Mouse (Mus musculus): ENCODE results near the gene Sema5a. TPM values are rescaled to one million over a fixed set of nuclear protein-coding genes. Genes with fewer than 3 reads are reported as not detected.

Gene Sema5a
- polyA plus RNA-seq, 1 experiment from 2014 or later: 0.59 TPM

DNA sequence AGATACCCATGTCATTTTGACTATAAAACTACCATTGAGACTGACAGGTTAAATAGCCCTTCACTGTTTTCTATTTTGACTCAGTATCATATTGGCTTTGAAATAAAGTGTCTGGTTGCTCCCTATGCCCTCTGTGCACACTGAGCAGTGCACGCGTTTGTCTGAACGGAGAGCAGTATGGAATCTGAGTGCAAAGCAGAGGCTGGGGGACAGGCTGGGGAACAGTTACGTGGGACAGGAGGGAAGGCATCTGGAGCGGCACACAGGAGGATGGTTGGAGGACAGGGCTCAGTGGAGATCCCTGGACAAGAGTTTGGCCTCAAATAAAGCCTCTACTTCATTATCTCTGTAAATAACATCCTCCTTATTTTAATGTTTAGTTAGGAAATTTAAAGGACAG lies 30.4 kb downstream of the Sema5a start:
- Histone ChIP-seq H3K27me3 (no peaks in the 10 kb centered on the region), H3K4me3 (replicated peaks) (no peak overlapping the region), H3K27ac (replicated peaks) (no peak overlapping the region), H3K4me1 (replicated peaks) (no peaks in the 10 kb centered on the region), H3K9me3 (replicated peaks) (no peaks in the 10 kb centered on the region), H3K36me3 (replicated peaks) (no peaks in the 10 kb centered on the region), H3K9ac (no peak overlapping the region), H3K4me2 (no peak overlapping the region)
- no peak for ATAC-seq (ENCODE audit: insufficient read depth)
- WGBS (ENCODE audit: insufficient replicate concordance): 75% methylated on average over 5 of the region's 5 CpGs

DNA sequence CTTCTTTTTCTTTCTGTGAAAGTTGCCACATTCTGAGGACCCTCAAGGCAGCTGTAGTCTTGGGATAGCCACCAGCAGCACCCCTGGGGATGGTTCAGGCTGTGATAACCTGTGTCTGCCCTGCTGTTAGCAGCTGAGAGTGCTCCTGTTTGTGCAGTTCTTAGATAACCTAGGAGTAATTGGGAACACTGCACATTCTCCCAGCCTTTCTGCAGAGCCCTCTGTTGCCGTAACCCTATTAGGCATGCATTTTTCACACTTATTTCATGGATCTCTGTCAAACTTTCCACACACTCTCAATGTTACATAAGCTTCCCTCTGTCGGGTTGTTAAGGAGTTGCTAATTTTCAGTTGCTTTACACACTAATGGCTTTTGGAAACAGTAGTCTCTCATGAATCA lies 34.0 kb downstream of the Sema5a start:
- Histone ChIP-seq H3K4me1 (replicated peaks) (no peaks in the 10 kb centered on the region), H3K9me3 (replicated peaks) (no peaks in the 10 kb centered on the region), H3K4me2 (no peak overlapping the region), H3K4me3 (replicated peaks) (no peak overlapping the region), H3K27ac (replicated peaks) (no peak overlapping the region), H3K9ac (no peak overlapping the region), H3K36me3 (replicated peaks) (no peaks in the 10 kb centered on the region), H3K27me3 (no peaks in the 10 kb centered on the region)
- ATAC-seq (ENCODE audit: insufficient read depth): no peak
- WGBS (ENCODE audit: insufficient replicate concordance): 53% methylated on average over 2 of the region's 2 CpGs

DNA sequence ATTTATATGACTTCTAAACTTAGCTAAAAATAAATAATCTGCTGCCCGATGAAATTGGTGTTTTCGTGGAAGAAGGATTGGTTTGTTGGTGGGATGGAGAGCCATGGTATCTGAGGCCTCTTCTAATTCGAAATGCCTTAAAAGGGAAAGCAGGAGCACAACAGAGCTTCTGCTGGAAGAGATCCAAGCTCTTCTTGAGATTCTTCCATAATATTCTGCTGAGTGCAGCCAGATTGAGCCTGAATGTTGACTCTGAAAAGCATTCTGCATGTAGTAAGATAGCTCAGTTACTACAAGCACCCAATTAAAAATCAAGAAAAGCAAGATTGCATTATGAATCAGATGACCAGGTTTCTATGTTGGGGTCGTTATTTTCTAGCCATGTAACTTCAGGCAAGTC lies 36.8 kb downstream of the Sema5a start:
- WGBS (ENCODE audit: insufficient replicate concordance): 52% methylated on average over 4 of the region's 4 CpGs
- Histone ChIP-seq H3K9ac (no peak overlapping the region), H3K9me3 (replicated peaks) (no peaks in the 10 kb centered on the region), H3K36me3 (replicated peaks) (no peaks in the 10 kb centered on the region), H3K27ac (replicated peaks) (no peak overlapping the region), H3K4me1 (replicated peaks) (no peaks in the 10 kb centered on the region), H3K4me2 (no peak overlapping the region), H3K27me3 (no peaks in the 10 kb centered on the region), H3K4me3 (replicated peaks) (no peak overlapping the region)
- no peak for ATAC-seq (ENCODE audit: insufficient read depth)

DNA sequence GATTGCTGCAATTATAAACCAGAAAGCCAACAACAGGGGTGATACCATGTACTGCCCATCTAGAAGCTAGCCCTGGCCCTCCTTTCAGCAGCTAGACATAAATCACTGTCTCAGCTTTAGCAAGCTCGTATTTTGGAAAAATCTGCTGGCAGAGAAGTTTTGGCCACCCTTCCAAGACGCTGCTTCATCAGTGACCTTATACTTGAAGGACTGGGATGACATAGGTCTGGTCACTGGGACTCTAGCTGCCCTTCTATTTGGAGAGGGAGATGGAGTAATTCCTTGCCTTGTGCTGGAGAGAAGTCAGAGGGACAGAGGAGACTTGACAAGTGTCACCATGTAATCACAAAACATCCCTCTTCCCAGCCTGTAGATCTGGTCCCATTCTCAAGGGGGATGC lies 40.1 kb downstream of the Sema5a start:
- Histone ChIP-seq H3K27me3 (no peaks in the 10 kb centered on the region), H3K27ac (replicated peaks) (no peak overlapping the region), H3K9ac (no peak overlapping the region), H3K4me1 (replicated peaks) (no peaks in the 10 kb centered on the region), H3K4me3 (replicated peaks) (no peak overlapping the region), H3K36me3 (replicated peaks) (no peaks in the 10 kb centered on the region), H3K9me3 (replicated peaks) (no peaks in the 10 kb centered on the region), H3K4me2 (no peak overlapping the region)
- ATAC-seq (ENCODE audit: insufficient read depth): no peak
- WGBS (ENCODE audit: insufficient replicate concordance): 44% methylated on average over 2 of the region's 2 CpGs

DNA sequence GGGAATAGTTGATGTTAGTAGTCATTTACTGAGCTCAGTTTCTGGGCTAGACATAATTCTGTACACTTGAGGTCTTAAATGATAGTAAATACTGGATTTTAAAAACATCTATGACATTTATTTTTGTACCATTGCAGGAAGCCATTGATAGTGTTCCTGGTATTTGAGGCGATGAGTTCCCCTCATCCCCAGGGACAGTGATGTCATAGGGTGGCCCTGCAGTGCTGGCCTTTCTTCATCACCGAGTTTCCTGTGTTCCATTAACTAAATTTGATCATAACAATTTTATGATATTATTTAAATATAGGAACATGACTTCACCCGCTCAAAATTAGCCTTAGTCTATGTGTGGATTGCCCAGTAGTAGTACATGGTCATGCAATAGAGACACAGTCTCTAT lies 41.7 kb downstream of the Sema5a start:
- H3K4me3 ChIP-seq (replicated peaks): no peak overlapping the region
- H3K4me2 ChIP-seq: no peak overlapping the region
- H3K9ac ChIP-seq: no peak overlapping the region
- H3K27ac ChIP-seq (replicated peaks): no peak overlapping the region
- no peak for ATAC-seq (ENCODE audit: insufficient read depth)
- WGBS (ENCODE audit: insufficient replicate concordance): 53% methylated on average over 3 of the region's 3 CpGs
- H3K36me3 ChIP-seq (replicated peaks): no peaks in the 10 kb centered on the region
- no peaks in the 10 kb centered on the region for H3K9me3 ChIP-seq (replicated peaks)
- H3K27me3 ChIP-seq: no peaks in the 10 kb centered on the region
- no peaks in the 10 kb centered on the region for H3K4me1 ChIP-seq (replicated peaks)

DNA sequence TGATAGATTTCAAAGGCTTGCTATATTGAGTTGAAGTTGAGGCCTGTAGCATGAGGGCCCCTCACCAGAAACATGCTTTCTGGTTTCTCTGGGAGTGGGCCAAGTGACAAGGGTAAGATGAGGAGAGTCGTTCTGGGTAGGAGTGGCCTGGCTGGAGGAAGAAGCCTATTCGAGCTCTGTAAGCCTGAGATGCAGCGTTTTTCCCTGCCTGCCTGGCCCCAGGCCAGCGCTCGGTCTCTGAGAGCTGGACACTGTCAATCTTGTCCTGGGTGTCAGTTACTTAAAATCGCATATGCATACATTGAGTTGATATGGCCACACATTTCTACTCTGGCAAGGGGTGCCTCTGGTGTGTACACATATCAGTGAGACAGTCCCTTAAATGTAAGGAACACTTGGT lies 43.9 kb downstream of the Sema5a start:
- no peaks in the 10 kb centered on the region for H3K36me3 ChIP-seq (replicated peaks)
- no peak overlapping the region for H3K4me3 ChIP-seq (replicated peaks)
- 43% methylated on average over 6 of the region's 6 CpGs for WGBS (ENCODE audit: insufficient replicate concordance)
- no peak overlapping the region for H3K9ac ChIP-seq
- H3K27ac ChIP-seq (replicated peaks): no peak overlapping the region
- no peak for ATAC-seq (ENCODE audit: insufficient read depth)
- H3K9me3 ChIP-seq (replicated peaks): no peaks in the 10 kb centered on the region
- H3K27me3 ChIP-seq: no peaks in the 10 kb centered on the region
- no peak overlapping the region for H3K4me2 ChIP-seq
- no peaks in the 10 kb centered on the region for H3K4me1 ChIP-seq (replicated peaks)

DNA sequence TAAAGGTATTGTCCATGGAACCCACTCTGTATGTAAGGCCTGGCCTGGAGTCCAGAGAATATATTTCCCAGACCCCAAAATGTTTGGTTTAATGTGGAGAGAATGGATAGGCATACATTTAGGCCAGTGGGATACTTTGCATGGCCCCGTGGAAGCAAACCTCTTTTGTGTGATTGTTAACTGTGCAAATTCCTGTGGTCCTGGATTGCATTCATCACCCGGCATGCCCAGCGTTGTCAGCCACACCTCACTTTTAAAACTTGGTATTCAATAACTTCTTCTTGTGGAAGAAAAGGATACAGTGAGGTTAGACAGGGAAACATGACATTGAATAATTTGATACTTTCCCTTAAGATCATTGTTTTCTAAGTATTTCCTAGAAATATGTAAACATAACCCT lies 46.4 kb downstream of the Sema5a start:
- Histone ChIP-seq H3K9me3 (replicated peaks) (no peaks in the 10 kb centered on the region), H3K36me3 (replicated peaks) (no peaks in the 10 kb centered on the region), H3K4me2 (no peak overlapping the region), H3K4me1 (replicated peaks) (no peaks in the 10 kb centered on the region), H3K27ac (replicated peaks) (no peak overlapping the region), H3K27me3 (no peaks in the 10 kb centered on the region), H3K4me3 (replicated peaks) (no peak overlapping the region), H3K9ac (no peak overlapping the region)
- ATAC-seq (ENCODE audit: insufficient read depth): no peak
- WGBS (ENCODE audit: insufficient replicate concordance): 52% methylated on average over 3 of the region's 3 CpGs

DNA sequence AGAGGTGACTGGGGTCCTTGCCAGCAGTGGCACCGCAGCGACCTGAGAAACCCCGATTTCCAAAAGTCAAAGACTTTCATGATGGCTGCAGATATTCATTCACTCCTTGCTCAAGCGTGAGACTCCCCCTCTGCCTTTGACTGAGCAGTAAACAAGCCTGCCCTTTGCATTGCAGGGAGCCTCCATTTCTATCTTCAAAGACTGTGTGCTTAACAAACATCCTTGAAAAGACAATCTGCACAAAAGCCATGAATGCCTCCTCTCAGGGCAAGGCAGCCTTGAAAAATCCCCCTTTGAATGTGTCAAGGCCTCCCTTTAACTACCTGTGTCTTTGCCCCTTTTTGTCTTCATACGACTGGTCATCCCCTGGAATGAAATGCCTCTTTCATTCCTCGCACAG lies 51.9 kb downstream of the Sema5a start:
- Histone ChIP-seq H3K27ac (replicated peaks) (no peak overlapping the region), H3K4me1 (replicated peaks) (no peaks in the 10 kb centered on the region), H3K36me3 (replicated peaks) (no peaks in the 10 kb centered on the region), H3K4me2 (no peak overlapping the region), H3K9ac (no peak overlapping the region), H3K27me3 (no peaks in the 10 kb centered on the region), H3K4me3 (replicated peaks) (no peak overlapping the region), H3K9me3 (replicated peaks) (no peaks in the 10 kb centered on the region)
- ATAC-seq (ENCODE audit: insufficient read depth): no peak
- 69% methylated on average over 6 of the region's 6 CpGs for WGBS (ENCODE audit: insufficient replicate concordance)

DNA sequence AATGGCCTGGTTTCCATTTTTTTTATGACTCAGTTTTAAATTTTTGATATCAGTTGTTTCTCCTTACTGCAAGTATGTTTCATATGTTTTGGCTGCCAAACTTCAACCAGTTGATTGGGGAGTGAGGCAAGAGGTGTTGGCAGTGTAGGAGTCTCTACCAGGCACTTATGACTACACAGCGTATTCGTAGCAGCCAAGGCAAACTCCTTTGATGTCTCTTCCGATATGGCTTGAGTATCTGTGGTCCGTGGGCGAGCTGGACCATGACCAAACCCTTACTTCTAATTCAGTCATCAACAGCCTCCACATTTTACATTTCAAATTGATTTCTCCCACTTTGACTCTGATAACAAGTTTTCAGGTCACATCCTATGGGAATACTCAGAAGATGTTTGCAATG lies 52.7 kb downstream of the Sema5a start:
- H3K36me3 ChIP-seq (replicated peaks): no peaks in the 10 kb centered on the region
- H3K9me3 ChIP-seq (replicated peaks): no peaks in the 10 kb centered on the region
- no peak overlapping the region for H3K9ac ChIP-seq
- no peak for ATAC-seq (ENCODE audit: insufficient read depth)
- 63% methylated on average over 5 of the region's 5 CpGs for WGBS (ENCODE audit: insufficient replicate concordance)
- H3K4me1 ChIP-seq (replicated peaks): no peaks in the 10 kb centered on the region
- no peak overlapping the region for H3K4me3 ChIP-seq (replicated peaks)
- no peaks in the 10 kb centered on the region for H3K27me3 ChIP-seq
- no peak overlapping the region for H3K4me2 ChIP-seq
- no peak overlapping the region for H3K27ac ChIP-seq (replicated peaks)

DNA sequence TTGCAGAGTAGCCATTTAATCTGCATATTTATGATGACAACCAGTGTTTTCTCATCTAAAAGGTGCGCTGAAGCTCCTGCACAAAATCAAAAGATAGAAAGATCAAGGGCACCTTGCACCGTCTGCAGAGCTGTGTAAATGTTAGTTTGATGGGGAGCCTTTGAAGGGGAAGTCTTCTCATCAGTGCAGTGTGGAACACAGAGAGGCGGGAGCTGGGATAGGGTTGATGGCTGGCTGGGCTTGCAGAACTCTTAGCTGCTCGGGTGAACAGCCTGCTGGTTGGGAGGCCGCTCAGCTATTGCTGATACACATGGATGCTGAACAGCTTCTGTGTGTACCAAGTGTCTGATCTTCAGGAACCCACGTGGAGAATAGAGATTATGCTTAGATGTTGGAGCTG lies 53.9 kb downstream of the Sema5a start:
- Histone ChIP-seq H3K9ac (no peak overlapping the region), H3K27me3 (no peaks in the 10 kb centered on the region), H3K4me2 (no peak overlapping the region), H3K4me3 (replicated peaks) (no peak overlapping the region), H3K9me3 (replicated peaks) (no peaks in the 10 kb centered on the region), H3K27ac (replicated peaks) (no peak overlapping the region), H3K4me1 (replicated peaks) (no peaks in the 10 kb centered on the region), H3K36me3 (replicated peaks) (no peaks in the 10 kb centered on the region)
- no peak for ATAC-seq (ENCODE audit: insufficient read depth)
- WGBS (ENCODE audit: insufficient replicate concordance): 48% methylated on average over 6 of the region's 6 CpGs

DNA sequence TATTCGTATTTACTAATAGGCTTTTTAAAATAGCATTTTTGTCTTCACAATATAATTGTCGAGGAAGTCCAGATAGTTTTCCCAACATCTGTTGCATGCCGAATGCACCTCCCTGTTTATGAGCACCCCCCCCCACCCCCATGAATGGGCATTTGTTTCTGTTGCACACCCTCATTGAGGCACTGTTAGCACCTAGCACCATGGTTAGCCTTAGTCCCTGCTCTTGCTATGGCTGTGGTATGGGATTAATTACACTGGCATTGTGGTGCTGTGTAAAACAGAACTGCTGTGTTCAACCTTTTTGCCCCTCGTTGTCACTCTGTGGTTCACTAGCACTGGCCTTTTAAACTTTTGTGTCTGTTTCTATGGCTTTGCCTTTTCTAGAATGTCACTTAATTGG lies 56.4 kb downstream of the Sema5a start:
- Histone ChIP-seq H3K4me3 (replicated peaks) (no peak overlapping the region), H3K9me3 (replicated peaks) (no peaks in the 10 kb centered on the region), H3K9ac (no peak overlapping the region), H3K27me3 (no peaks in the 10 kb centered on the region), H3K36me3 (replicated peaks) (no peaks in the 10 kb centered on the region), H3K4me2 (no peak overlapping the region), H3K27ac (replicated peaks) (no peak overlapping the region), H3K4me1 (replicated peaks) (no peaks in the 10 kb centered on the region)
- no peak for ATAC-seq (ENCODE audit: insufficient read depth)
- 62% methylated on average over 4 of the region's 4 CpGs for WGBS (ENCODE audit: insufficient replicate concordance)

DNA sequence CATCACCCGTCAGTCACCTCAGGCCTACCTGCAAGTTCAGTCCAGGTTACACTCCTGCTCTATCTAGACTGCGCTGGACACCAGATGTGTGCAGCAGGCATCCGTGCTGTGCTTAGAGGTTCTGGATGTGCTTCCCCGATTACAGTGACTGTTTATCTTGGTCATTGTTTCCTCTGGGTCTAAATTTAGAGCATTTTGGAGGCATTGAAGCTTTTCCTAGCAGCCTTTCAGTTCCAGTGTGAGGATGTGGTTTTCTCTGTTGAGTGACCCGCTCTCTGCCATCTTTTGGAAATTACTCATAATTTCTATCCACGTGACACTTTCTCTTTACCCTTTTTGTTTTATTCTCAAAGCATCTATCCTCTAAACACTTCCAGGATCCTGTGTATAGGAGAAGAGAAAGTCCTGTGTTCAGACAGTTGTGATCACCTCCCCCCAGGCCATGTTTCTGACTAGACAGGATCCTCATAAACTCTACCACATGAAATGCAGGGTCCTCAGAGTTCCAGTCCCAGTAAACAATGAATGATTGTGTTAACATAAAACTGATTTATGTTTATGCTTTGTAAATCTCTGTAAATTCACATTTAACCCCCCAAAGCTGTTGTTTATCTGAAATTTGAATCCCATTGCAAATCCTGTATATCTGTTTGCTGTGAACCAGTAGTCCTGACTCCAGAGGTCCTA lies 62.1 kb downstream of the Sema5a start:
- no peaks in the 10 kb centered on the region for H3K9me3 ChIP-seq (replicated peaks)
- no peak overlapping the region for H3K4me2 ChIP-seq
- no peak overlapping the region for H3K27ac ChIP-seq (replicated peaks)
- H3K36me3 ChIP-seq (replicated peaks): no peaks in the 10 kb centered on the region
- H3K4me1 ChIP-seq (replicated peaks): no peaks in the 10 kb centered on the region
- WGBS (ENCODE audit: insufficient replicate concordance): 22% methylated on average over 6 of the region's 6 CpGs
- H3K27me3 ChIP-seq: no peaks in the 10 kb centered on the region
- no peak overlapping the region for H3K9ac ChIP-seq
- no peak for ATAC-seq (ENCODE audit: insufficient read depth)
- H3K4me3 ChIP-seq (replicated peaks): no peak overlapping the region
